Mouse (Mus musculus) heart, embryonic 14.5 days (tissue): Measurements from ENCODE around the gene Sema4a. TPM values are rescaled to one million over a fixed set of nuclear protein-coding genes. Genes with fewer than 3 reads are reported as not detected.

Source experiments
- ATAC-seq: fragments of 200-750 bp; cut with Nextera tagmentation; 2 replicates; pipeline ENCODE4 v1.8.0; 2017; ENCODE audit warnings: low read depth, moderate TSS enrichment; ENCODE audit not compliant: insufficient number of reproducible peaks, insufficient read depth, low FRiP score
- H3K27ac ChIP-seq, 2 experiments: fragments of 200-500 bp in 1 of 2; fragments of 300-500 bp in 1 of 2; sonication (generic) in 1 of 2; replicated peaks in 1 of 2; 2 replicates each; pipeline ENCODE4 v1.5.1; 2012 to 2014; ENCODE audit warnings: low read depth in 2 of 2, low read length in 2 of 2, control low read depth in 1 of 2, mild to moderate bottlenecking in 1 of 2, mixed read lengths in 1 of 2; ENCODE audit not compliant: control insufficient read depth in 1 of 2, insufficient read depth in 1 of 2
- H3K27me3 ChIP-seq: fragments of 300-500 bp; sonication (generic); 2 replicates; pipeline ENCODE4 v1.6.1; 2014; ENCODE audit warnings: mild to moderate bottlenecking, low read length, control low read depth; ENCODE audit not compliant: control insufficient read depth, insufficient read depth
- H3K36me3 ChIP-seq: fragments of 300-500 bp; sonication (generic); 2 replicates; pipeline ENCODE4 v1.6.1; 2014; ENCODE audit warnings: mild to moderate bottlenecking, control low read depth, low read length, mixed read lengths; ENCODE audit not compliant: control insufficient read depth, insufficient read depth
- H3K4me1 ChIP-seq, 2 experiments: fragments of 200-500 bp in 1 of 2; fragments of 300-500 bp in 1 of 2; sonication (generic) in 1 of 2; 2 replicates each; pipeline ENCODE4 v1.6.1; 2012 to 2014; ENCODE audit warnings: low read length in 2 of 2, control low read depth in 1 of 2, mixed read lengths in 1 of 2; ENCODE audit not compliant: control insufficient read depth in 2 of 2, insufficient read depth in 2 of 2
- H3K4me2 ChIP-seq: fragments of 300-500 bp; sonication (generic); 2 replicates; pipeline ENCODE4 v1.6.1; 2014; ENCODE audit warnings: mild to moderate bottlenecking, low read length
- H3K4me3 ChIP-seq, 2 experiments: fragments of 200-500 bp in 1 of 2; fragments of 300-500 bp in 1 of 2; sonication (generic) in 1 of 2; 2 replicates each; pipeline ENCODE4 v1.5.1; 2012 to 2014; ENCODE audit warnings: low read length in 2 of 2, mild to moderate bottlenecking in 2 of 2, control low read depth in 1 of 2, low read depth in 1 of 2, moderate library complexity in 1 of 2; ENCODE audit not compliant: control insufficient read depth in 1 of 2, insufficient read depth in 1 of 2
- H3K9ac ChIP-seq: fragments of 300-500 bp; sonication (generic); 2 replicates; pipeline ENCODE4 v1.6.1; 2014; ENCODE audit warnings: mild to moderate bottlenecking, low read length
- H3K9me3 ChIP-seq: fragments of 300-500 bp; sonication (generic); 2 replicates; pipeline ENCODE4 v1.6.1; 2016; ENCODE audit warnings: low read length, control low read depth; ENCODE audit not compliant: control insufficient read depth
- WGBS: fragments of 180-500 bp; shearing (Covaris S2); extraction: QIAGEN DNeasy Blood & Tissue Kit; methylation state at CpG from one replicate; pipeline ENCODE4 v1.1.7; 2014; 5-methylcytosine and 5-hydroxymethylcytosine counted together
- polyA plus RNA-seq: library from polyadenylated mRNA; unstranded; fragments of >200 nt; fragmentation: Nextera tagmentation; extraction: Ambion mirVana; gene quantifications from 2 replicates; pipeline ENCODE4 v1.2.1, GENCODE M21; 2014

Gene Sema4a
- polyA plus RNA-seq, 1 experiment from 2014 or later = 1.4 TPM

DNA sequence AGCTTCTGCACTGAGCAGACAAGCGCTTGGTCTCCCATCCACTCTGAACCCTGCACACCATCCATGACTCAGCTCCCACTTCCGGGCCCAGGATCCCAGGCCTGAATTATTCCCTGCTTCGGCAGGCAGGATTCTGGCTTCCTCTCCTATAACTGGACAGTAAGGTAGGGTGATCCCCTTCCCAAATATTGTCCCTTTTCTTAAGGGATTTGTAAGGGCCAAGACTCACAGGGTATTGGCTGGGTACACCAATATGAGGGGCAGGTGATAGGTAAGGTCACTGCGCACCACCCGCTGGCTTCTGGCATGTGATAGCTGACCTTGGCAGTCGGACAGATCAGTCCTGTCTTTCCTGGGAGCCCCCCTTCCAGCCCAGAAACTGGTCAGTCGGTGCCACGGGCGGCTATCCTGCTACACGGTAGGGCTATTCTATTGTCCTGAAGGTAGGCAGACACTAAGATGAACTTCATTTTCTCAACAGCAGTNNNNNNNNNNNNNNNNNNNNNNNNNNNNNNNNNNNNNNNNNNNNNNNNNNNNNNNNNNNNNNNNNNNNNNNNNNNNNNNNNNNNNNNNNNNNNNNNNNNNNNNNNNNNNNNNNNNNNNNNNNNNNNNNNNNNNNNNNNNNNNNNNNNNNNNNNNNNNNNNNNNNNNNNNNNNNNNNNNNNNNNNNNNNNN is 34.9 kb upstream of the Sema4a start:
- Histone ChIP-seq H3K9me3 (no peaks in the 10 kb centered on the region), H3K9ac (peak overlapping the region; percentile 79), H3K27ac (peak overlapping the region; percentile 93 to 98), H3K4me2 (peak overlapping the region; percentile 30; the same call in 1 of the 2 replicates), H3K27me3 (no peaks in the 10 kb centered on the region), H3K4me1 (peaks cover 45 to 55% of the 10 kb centered on the region in 2 experiments), H3K36me3 (peaks cover 16% of the 10 kb centered on the region), H3K4me3 (no peak overlapping the region)
- no peak for ATAC-seq
- WGBS = 67% methylated on average over 10 of the region's 10 CpGs

DNA sequence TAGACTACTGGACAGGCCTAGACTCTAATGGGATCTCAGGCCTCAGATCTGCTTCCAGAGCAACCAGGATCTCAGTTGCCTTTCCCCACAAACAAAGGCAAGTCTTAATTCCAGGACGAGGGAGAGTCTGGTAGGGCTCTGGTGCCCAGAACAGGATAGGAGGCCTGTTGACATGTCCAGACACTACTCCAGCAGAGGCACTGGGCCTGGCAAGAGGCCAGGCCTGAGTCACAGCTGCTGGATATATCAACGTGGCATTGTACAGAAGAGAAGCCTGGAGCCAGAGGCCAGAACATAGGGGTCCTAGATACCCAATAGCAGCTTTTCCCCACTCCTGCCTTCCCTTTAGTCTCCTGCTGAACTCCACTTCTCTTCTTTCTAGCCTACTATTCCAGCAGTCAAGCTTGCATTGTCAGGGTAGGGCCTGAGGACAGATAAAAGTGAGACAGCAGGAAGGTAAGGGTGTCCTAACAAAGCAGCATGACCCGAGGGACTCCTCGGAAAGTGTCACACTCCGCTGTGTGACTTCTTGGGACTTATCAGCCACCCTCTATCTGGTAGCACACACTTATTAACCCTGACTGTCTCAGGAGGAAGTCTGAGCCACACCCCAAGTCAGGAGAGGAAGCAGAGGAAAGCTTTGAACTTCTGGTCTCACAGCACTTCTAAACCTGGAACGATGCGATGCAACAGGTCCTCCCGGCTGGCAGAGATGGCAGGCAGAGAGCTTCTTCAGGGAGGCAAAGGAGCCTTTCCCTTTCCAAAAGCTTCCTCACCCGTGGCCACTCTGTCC is 34.0 kb upstream of the Sema4a start:
- WGBS = 22% methylated on average over 9 of the region's 9 CpGs
- H3K36me3 ChIP-seq = peaks cover 16% of the 10 kb centered on the region
- peak overlapping the region; percentile 79 for H3K9ac ChIP-seq
- H3K4me3 ChIP-seq = no peak overlapping the region
- H3K27me3 ChIP-seq = no peaks in the 10 kb centered on the region
- peaks cover 44 to 59% of the 10 kb centered on the region in 2 experiments for H3K4me1 ChIP-seq
- peak; percentile 68 for ATAC-seq
- peak overlapping the region; percentile 30 for H3K4me2 ChIP-seq
- no peaks in the 10 kb centered on the region for H3K9me3 ChIP-seq
- peak overlapping the region; percentile 93 to 98 for H3K27ac ChIP-seq

DNA sequence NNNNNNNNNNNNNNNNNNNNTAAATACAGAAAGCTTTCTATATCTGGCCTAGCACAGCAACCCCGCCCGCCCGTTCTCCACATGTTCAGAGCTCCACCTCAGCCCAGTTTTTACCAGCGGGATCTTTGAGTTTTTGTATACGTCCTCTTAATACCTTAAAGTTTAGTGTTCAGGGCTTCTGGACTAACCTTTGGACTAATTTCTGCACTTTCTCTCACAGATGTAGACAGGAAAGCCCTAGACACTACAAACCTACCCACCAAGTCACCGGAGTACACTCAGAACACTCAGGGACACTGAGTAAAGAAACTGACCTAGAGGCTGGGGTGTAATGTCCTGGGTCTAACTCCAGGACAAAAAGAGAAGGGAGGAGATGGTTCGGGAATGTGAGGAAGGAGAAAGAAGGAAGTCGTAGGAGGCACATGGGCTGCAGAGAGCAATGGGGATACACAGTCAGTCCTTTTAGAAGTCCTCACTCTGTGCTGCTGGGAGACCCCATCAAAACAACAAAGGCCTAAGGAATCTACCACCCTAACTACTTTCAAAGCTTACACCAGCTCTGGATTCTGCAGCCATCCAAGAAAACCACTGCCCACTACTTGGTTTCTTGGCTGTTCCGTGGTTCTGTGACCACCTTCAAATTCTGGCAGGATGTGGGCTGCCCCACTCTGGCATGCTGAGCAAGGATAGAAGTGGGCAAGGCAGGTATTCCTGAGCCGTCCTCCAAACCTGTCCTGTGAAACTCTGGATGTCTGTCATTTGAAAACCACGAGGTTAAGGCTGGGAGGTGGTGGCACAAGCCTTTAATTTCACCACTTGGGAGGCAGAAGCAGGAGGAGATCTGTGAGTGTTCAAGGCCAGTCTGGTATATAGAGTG is 33.0 kb upstream of the Sema4a start:
- H3K4me2 ChIP-seq = peak overlapping the region; percentile 87
- no peak overlapping the region for H3K4me3 ChIP-seq
- peaks cover 11% of the 10 kb centered on the region for H3K36me3 ChIP-seq
- no peaks in the 10 kb centered on the region for H3K27me3 ChIP-seq
- peak overlapping the region; percentile 93 to 98 for H3K27ac ChIP-seq
- peak overlapping the region; percentile 79 for H3K9ac ChIP-seq
- ATAC-seq = no peak
- no peaks in the 10 kb centered on the region for H3K9me3 ChIP-seq
- H3K4me1 ChIP-seq = peaks cover 52 to 70% of the 10 kb centered on the region in 2 experiments
- 64% methylated on average over 11 of the region's 11 CpGs for WGBS

DNA sequence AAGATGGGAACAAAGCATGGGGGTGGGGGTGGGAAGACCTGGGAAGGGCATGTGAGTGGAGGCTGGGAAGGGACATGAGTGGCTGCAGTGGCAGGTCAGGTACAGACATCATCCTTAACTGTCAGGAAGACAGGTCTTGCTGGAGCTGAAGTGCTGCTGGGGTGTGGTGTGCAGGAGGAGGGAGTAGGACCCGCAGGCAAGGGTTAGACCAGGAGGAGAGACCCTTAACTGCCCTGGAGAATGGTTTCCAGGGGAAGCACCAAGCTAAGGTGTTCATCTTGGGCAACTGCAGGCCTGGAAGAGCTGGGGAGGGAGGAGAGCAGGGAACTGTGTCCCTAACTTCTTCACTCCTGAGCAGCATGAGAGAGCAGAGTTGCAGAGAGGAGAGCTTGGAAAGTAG is 26.4 kb upstream of the Sema4a start:
- peaks cover 8% of the 10 kb centered on the region; the same call in 1 of the 2 replicates for H3K27me3 ChIP-seq

DNA sequence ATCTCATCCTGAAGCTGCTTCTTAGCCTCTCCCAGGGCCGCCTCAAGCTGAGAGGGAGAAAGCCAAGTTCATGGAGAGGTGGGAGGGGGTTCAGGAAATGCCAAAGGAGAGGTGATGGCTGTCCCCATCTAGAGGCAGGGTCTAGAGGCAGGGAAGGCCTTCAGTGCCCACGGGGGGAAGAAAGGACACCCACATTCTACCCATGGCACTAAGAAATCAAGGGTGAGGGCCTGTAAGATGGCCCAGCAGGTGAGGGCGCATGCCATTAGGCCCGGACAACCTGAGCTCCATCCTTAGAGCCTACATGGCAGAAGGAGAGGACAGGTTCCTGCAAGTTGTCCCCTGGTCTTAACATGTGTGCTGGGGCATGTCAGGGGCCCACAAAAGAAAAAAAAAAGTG is 25.9 kb upstream of the Sema4a start:
- H3K9ac ChIP-seq = no peak overlapping the region
- WGBS = 78% methylated on average over 4 of the region's 4 CpGs

More for the DNA sequence above, 26.4 kb upstream of the Sema4a start:
- H3K4me2 ChIP-seq = no peak overlapping the region
- peaks cover 51% of the 10 kb centered on the region for H3K36me3 ChIP-seq
- no peak for ATAC-seq
- no peak overlapping the region for H3K27ac ChIP-seq
- H3K9ac ChIP-seq = no peak overlapping the region
- WGBS = 87% methylated on average over 1 of the region's 1 CpGs
- H3K4me1 ChIP-seq = peaks cover 22 to 34% of the 10 kb centered on the region in 2 experiments
- no peaks in the 10 kb centered on the region for H3K9me3 ChIP-seq
- H3K4me3 ChIP-seq = no peak overlapping the region

DNA sequence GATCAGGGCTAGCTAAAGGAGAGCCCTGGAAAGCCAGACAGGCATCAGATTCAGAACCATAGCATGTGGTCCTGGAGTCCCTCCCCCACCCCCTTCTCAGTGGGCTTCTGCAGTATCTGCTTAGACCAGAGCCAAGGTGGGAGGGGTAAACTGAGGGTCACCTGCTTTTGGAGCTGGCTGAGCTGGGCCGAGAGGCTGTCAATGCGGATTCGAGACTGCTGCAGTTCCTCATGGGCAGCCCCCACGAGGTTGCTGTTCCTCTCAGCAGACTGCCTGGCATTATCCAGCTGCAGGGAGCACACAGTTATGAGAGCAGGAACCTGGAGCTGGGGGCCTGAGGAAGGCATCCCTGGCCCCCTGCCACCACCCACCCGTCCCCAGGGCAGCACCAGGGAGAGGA is 25.1 kb upstream of the Sema4a start:
- Histone ChIP-seq H3K9ac (no peak overlapping the region), H3K9me3 (no peaks in the 10 kb centered on the region), H3K27me3 (peaks cover 8% of the 10 kb centered on the region; the same call in 1 of the 2 replicates), H3K4me2 (no peak overlapping the region), H3K4me3 (no peak overlapping the region), H3K36me3 (peaks cover 63% of the 10 kb centered on the region), H3K4me1 (peaks cover 18 to 26% of the 10 kb centered on the region in 2 experiments), H3K27ac (no peak overlapping the region)
- WGBS = 80% methylated on average over 5 of the region's 5 CpGs
- ATAC-seq = no peak

More for the DNA sequence above, 25.9 kb upstream of the Sema4a start:
- Histone ChIP-seq H3K27ac (no peak overlapping the region), H3K4me3 (no peak overlapping the region), H3K9me3 (no peaks in the 10 kb centered on the region), H3K27me3 (peaks cover 8% of the 10 kb centered on the region; the same call in 1 of the 2 replicates), H3K36me3 (peaks cover 56% of the 10 kb centered on the region), H3K4me1 (peaks cover 20 to 31% of the 10 kb centered on the region in 2 experiments), H3K4me2 (no peak overlapping the region)
- ATAC-seq = no peak
